25 mouse cellular contexts compared by ENCODE assay signal in the genomic region with DNA sequence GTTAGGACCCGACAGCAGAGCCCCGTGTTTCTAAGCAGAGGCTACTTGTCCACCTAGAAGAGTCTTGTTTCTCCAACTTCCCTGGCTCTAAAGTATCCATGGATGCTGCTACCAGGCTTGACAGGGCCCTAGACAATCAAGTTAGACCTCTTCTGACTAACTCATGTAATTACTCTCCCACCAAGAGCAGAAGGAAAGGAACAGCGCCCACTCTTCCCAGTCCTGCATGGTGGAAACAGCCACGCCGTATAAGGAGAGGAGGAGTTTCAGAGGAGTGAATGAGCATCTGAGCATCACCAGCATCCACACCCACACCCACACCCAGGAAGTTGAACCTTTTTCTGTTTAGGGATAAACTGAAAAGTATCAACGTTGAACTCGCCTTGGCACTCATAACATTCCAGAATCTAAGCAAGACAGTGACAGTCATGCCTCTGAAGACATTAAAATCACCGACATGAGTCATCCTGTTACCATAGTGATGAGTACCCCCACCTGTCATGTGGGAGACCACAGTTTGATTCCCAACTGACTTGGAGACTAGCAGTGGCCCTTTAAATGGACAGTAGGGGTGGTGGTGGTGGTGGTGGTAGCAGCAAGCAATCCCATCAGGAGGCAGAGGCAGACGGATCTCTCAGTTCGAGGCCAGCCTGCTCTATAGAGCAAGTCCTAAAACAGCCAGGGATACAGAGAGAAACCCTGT. TPM values are rescaled to one million over a fixed set of nuclear protein-coding genes. Genes with fewer than 3 reads are reported as not detected.
A peak's percentile ranks its signal among the peaks of the same experiment; 100 is the strongest.
DNase-seq lines count a peak whose midpoint lies in the region; ATAC-seq and TF ChIP-seq lines count a peak whose summit lies in the region.
"Had no signal": no experiment of that assay in that cellular context is flagged by ENCODE, and none has a peak within 500 bp of the region (broad histone marks: within the 10 kb centered on the region; RNA-seq: fewer than 3 reads in every experiment).

No protein-coding gene starts in this region.

- DNase-seq in gastrocnemius, adult 2 months = no peak
- DNase-seq in gastrocnemius, adult 8-10 months (ENCODE audit: low spot score in 2 of 2) = no peak
- DNase-seq in heart, embryonic 10.5 days (ENCODE audit: low spot score) = no peak
- peak; percentile 24 to 25 for DNase-seq in right cerebral cortex, adult 2 months (ENCODE audit: low spot score in 2 of 2)
- DNase-seq in right cerebral cortex, postnatal 14 days = no peak
- peak; percentile 52 for DNase-seq in telencephalon, adult 2 months (ENCODE audit: low read depth, low spot score)
- DNase-seq in urinary bladder, postnatal 10 days (ENCODE audit: low spot score) = no peak
- DNase-seq: adrenal gland, postnatal 36 days; cerebellum, adult 18-20 months; cerebellum, postnatal 36 days; kidney, adult 11 months; left cerebral cortex, postnatal 4 days; liver, embryonic 13.5 days; lung, embryonic 14.5 days; lung, postnatal 36 days; retina, postnatal 1 day; thymus, adult 2 months had no signal

- intact Hi-C loops in gastrocnemius, adult 2 months (cut with DNase I) = no loop called here

- no peaks in the 10 kb centered on the region; the same call in 1 of the 2 replicates for H3K36me3 ChIP-seq in heart, embryonic 16.5 days (ENCODE audit: control insufficient read depth, insufficient read depth)
- no peaks in the 10 kb centered on the region for H3K36me3 ChIP-seq in heart, embryonic 10.5 days

- H3K9ac ChIP-seq in heart, embryonic 16.5 days (ENCODE audit: low read length) = no peak overlapping the region
- H3K9ac ChIP-seq: forebrain, embryonic 13.5 days; liver, embryonic 13.5 days; lung, embryonic 14.5 days had no signal

- ATAC-seq in heart, embryonic 16.5 days (replicated peaks; ENCODE audit: extremely low read depth, insufficient read depth, low FRiP score) = no peak
- ATAC-seq: forebrain, embryonic 13.5 days had no signal

- H3K4me2 ChIP-seq in heart, embryonic 16.5 days (ENCODE audit: low read depth, low read length) = no peak overlapping the region
- H3K4me2 ChIP-seq: forebrain, embryonic 13.5 days; liver, embryonic 13.5 days; lung, embryonic 14.5 days had no signal

- H3K27me3 ChIP-seq in heart, embryonic 16.5 days (ENCODE audit: control insufficient read depth, insufficient read depth, low read length) = no peaks in the 10 kb centered on the region
- no peaks in the 10 kb centered on the region for H3K27me3 ChIP-seq in heart, embryonic 10.5 days (ENCODE audit: insufficient read depth, poor library complexity, severe bottlenecking)
- H3K27me3 ChIP-seq: liver, embryonic 13.5 days had no signal

- WGBS in heart, embryonic 16.5 days = 89% methylated on average over 10 of the region's 10 CpGs
- WGBS in heart, embryonic 10.5 days = 88% methylated on average over 10 of the region's 10 CpGs

- no peak for TF ChIP-seq CTCF in gastrocnemius, adult 2 months (IDR thresholded peaks at IDR 0.05)

- no peaks in the 10 kb centered on the region for H3K9me3 ChIP-seq in heart, embryonic 16.5 days (replicated peaks; ENCODE audit: control insufficient read depth, low read length)
- no peaks in the 10 kb centered on the region for H3K9me3 ChIP-seq in heart, embryonic 10.5 days
- H3K9me3 ChIP-seq: forebrain, embryonic 13.5 days; liver, embryonic 13.5 days had no signal

- peaks cover 27% of the 10 kb centered on the region for H3K4me1 ChIP-seq in heart, embryonic 16.5 days (ENCODE audit: control insufficient read depth, insufficient read depth, low read length)
- peaks cover 70% of the 10 kb centered on the region for H3K4me1 ChIP-seq in heart, embryonic 10.5 days

- H3K4me3 ChIP-seq in gastrocnemius, adult 2 months = no peak overlapping the region
- no peak overlapping the region for H3K4me3 ChIP-seq in heart, embryonic 16.5 days (ENCODE audit: low read length)
- no peak overlapping the region for H3K4me3 ChIP-seq in heart, embryonic 10.5 days
- H3K4me3 ChIP-seq: erythroblast, embryonic 14.5 days; forebrain, embryonic 13.5 days; liver, embryonic 13.5 days had no signal

- H3K27ac ChIP-seq in gastrocnemius, adult 2 months = peak overlapping the region; percentile 83; the same call in 1 of the 2 replicates
- H3K27ac ChIP-seq in heart, embryonic 16.5 days (ENCODE audit: low read length) = peak overlapping the region; percentile 93
- no peak overlapping the region for H3K27ac ChIP-seq in heart, embryonic 10.5 days
- H3K27ac ChIP-seq: forebrain, embryonic 13.5 days; kidney, postnatal 0 days; liver, embryonic 13.5 days had no signal

RNA-seq across cellular contexts. Expression of a gene that starts 3.5 kb away (rescaled TPM):
- 1 to 10 TPM; 8.9 to 9.7 TPM for total RNA-seq in gastrocnemius, adult 2 months (2021)
- 10 to 100 TPM in 3 of 4 experiments, 1 to 10 TPM in 1; 8.7 to 10.7 (median 10.3) TPM for total RNA-seq in gastrocnemius, adult 8-10 months (2022)
- 19.2 and 19.6 TPM in 2 replicates for polyA plus RNA-seq in heart, embryonic 16.5 days (2015; fragmentation: Nextera tagmentation; extraction: Ambion mirVana)
- polyA plus RNA-seq in heart, embryonic 10.5 days (2016; fragmentation: Nextera tagmentation; extraction: Ambion mirVana) = 18.8 and 23.6 TPM in 2 replicates

RNA-seq across cellular contexts. Expression of a gene that starts 30.1 kb away (rescaled TPM):
- not detected for total RNA-seq in gastrocnemius, adult 2 months (2021)
- total RNA-seq in gastrocnemius, adult 8-10 months (2022) = not detected
- polyA plus RNA-seq in heart, embryonic 16.5 days (2015; fragmentation: Nextera tagmentation; extraction: Ambion mirVana) = 0.09 and 0.53 TPM in 2 replicates
- polyA plus RNA-seq in heart, embryonic 10.5 days (2016; fragmentation: Nextera tagmentation; extraction: Ambion mirVana) = not detected in 2 replicates
- total RNA-seq: layer of hippocampus, adult 18-20 months; left cerebral cortex, postnatal 4 days had no signal
- polyA plus RNA-seq: hindbrain, embryonic 11.5 days; kidney, postnatal 0 days; lung, embryonic 14.5 days; neural tube, embryonic 11.5 days; urinary bladder, adult 2 months had no signal

RNA-seq across cellular contexts. Expression of a gene that starts 46.1 kb away (rescaled TPM):
- 10 to 100 TPM; 19.7 to 20.9 TPM for total RNA-seq in gastrocnemius, adult 2 months (2021)
- total RNA-seq in gastrocnemius, adult 8-10 months (2022) = 10 to 100 TPM; 18.6 to 21.7 (median 19.5) TPM
- polyA plus RNA-seq in heart, embryonic 16.5 days (2015; fragmentation: Nextera tagmentation; extraction: Ambion mirVana) = 93.4 and 94.0 TPM in 2 replicates
- 87.9 and 92.0 TPM in 2 replicates for polyA plus RNA-seq in heart, embryonic 10.5 days (2016; fragmentation: Nextera tagmentation; extraction: Ambion mirVana)

Comparison
In these comparisons a context has a peak if more than half of its experiments do, and no peak if none do; other contexts are left out.
1. DNase-seq: peak in right cerebral cortex, adult 2 months (2 of 2) and telencephalon, adult 2 months (single experiment); none in gastrocnemius, adult 2 months (single experiment), gastrocnemius, adult 8-10 months (0 of 2), heart, embryonic 10.5 days (single experiment), right cerebral cortex, postnatal 14 days (single experiment) and urinary bladder, postnatal 10 days (single experiment).